Mouse (Mus musculus) heart, adult 2 months (tissue): ENCODE data around the gene Mtch1. TPM values are rescaled to one million over a fixed set of nuclear protein-coding genes. Genes with fewer than 3 reads are reported as not detected.

Source experiments
- DNase-seq, 2 experiments: peaks; one replicate each; pipeline ENCODE4 v3.0.0; 2021
- H3K27ac ChIP-seq: fragments of 200-600 bp; 2 replicates; pipeline ENCODE4 v1.8.1; 2022
- H3K27me3 ChIP-seq: fragments of 200-500 bp; 2 replicates; pipeline ENCODE4 v1.6.1; 2012; ENCODE audit warnings: mild to moderate bottlenecking, low read length, inconsistent platforms, mixed read lengths; ENCODE audit not compliant: control insufficient read depth, insufficient read depth
- H3K36me3 ChIP-seq: fragments of 200-500 bp; 2 replicates; pipeline ENCODE4 v1.6.1; 2012; ENCODE audit warnings: low read length, inconsistent platforms; ENCODE audit not compliant: control insufficient read depth, insufficient read depth
- H3K4me1 ChIP-seq: fragments of 200-500 bp; 2 replicates; pipeline ENCODE4 v1.6.1; 2011; ENCODE audit warnings: low read length; ENCODE audit not compliant: control insufficient read depth, insufficient read depth
- H3K4me3 ChIP-seq: fragments of 200-600 bp; 2 replicates; pipeline ENCODE4 v1.8.1; 2022
- H3K79me2 ChIP-seq: fragments of 200-500 bp; replicated peaks from 2 replicates; pipeline ENCODE4 v1.6.1; 2012; ENCODE audit warnings: mild to moderate bottlenecking, inconsistent platforms, low read length, moderate library complexity, mixed read lengths; ENCODE audit not compliant: control insufficient read depth, insufficient read depth
- H3K9ac ChIP-seq: fragments of 200-500 bp; 2 replicates; pipeline ENCODE4 v1.6.1; 2012; ENCODE audit warnings: low read depth, mild to moderate bottlenecking, control low read depth, inconsistent platforms, low read length, mixed read lengths
- CTCF ChIP-seq: fragments of 200-600 bp; IDR thresholded peaks from 2 replicates; pipeline ENCODE4 v1.8.1; 2022; ENCODE audit warnings: antibody characterized with exemption, mild to moderate bottlenecking, moderate library complexity
- EP300 ChIP-seq: fragments of 200-500 bp; IDR thresholded peaks from 2 replicates; pipeline ENCODE4 v1.6.1; 2011; ENCODE audit warnings: low read depth, low read length, control low read depth; ENCODE audit not compliant: insufficient read depth
- POLR2A ChIP-seq: fragments of 200-500 bp; IDR thresholded peaks from 2 replicates; pipeline ENCODE4 v1.6.1; 2011; ENCODE audit warnings: mild to moderate bottlenecking, low read depth, low read length, control low read depth; ENCODE audit not compliant: insufficient read depth
- WGBS: fragments of 180-500 bp; shearing (Covaris S2); methylation state at CpG from one replicate; pipeline ENCODE4 v1.1.7; 2018; 5-methylcytosine and 5-hydroxymethylcytosine counted together
- intact Hi-C: fragments of 180-260 bp; cut with DNase I; formaldehyde crosslinking; loops from one replicate; pipeline ENCODE4 v1.15.1; 2025
- polyA plus RNA-seq: library from polyadenylated mRNA; depleted of rRNA; stranded (reverse); fragments of >200 nt; gene quantifications from 2 replicates; pipeline ENCODE4 v1.2.3, GENCODE M21; 2012
- total RNA-seq, 2 experiments: library from RNA; stranded (reverse); gene quantifications; 2 replicates each; pipeline ENCODE4 v1.2.3; 2021

Mtch1 gene
- total and polyA plus RNA-seq, 3 experiments: 186 to 234 (median 203) TPM

DNA sequence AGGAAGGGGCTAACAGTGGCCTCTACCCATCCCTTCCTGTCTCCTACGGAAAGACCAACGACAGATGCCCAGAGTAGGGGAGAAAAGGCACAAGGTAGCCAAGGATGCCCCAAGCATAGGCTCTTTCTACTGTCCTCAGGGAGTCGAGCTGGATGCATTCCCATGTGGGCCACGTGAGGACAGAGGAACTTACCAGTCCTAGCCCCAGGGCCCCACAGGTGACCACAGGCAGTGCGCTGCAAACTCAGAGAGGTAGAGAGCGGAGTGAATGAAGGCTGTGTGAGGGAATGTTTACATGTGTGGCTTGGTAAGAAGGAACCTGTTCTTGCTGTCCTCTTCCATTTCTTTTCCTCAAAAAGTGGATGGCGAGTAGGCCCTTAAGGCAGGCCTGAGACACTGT, 41.9 kb downstream of the Mtch1 start:
- Histone ChIP-seq H3K27me3 (no peaks in the 10 kb centered on the region), H3K9ac (0 out of 2 replicates have a peak overlapping the region, but pooled peaks have one; percentile 15), H3K4me1 (peaks cover 14% of the 10 kb centered on the region), H3K36me3 (no peaks in the 10 kb centered on the region), H3K4me3 (no peak overlapping the region), H3K27ac (no peak overlapping the region; the same call in 1 of the 2 replicates), H3K79me2 (no peaks in the 10 kb centered on the region)
- TF ChIP-seq EP300 (no peak), CTCF (no peak), POLR2A (no peak)
- peak in 1 of 2 experiments; percentile 30 for DNase-seq
- WGBS: 57% methylated on average over 7 of the region's 7 CpGs
- intact Hi-C loops: no loop called here

GRCm38 (mm10) chr17:29305058-29305806, 42.5 kb downstream of the Mtch1 start:
- H3K79me2 ChIP-seq: no peaks in the 10 kb centered on the region
- WGBS: 17% methylated on average over 15 of the region's 15 CpGs
- no peak for TF ChIP-seq POLR2A
- TF ChIP-seq EP300: no peak
- TF ChIP-seq CTCF: no peak
- H3K4me3 ChIP-seq: no peak overlapping the region
- intact Hi-C loops: no loop called here
- H3K36me3 ChIP-seq: no peaks in the 10 kb centered on the region
- 0 out of 2 replicates have a peak overlapping the region, but pooled peaks have one; percentile 15 for H3K9ac ChIP-seq
- H3K4me1 ChIP-seq: peaks cover 14% of the 10 kb centered on the region
- DNase-seq: peak; percentile 63 to 68
- no peaks in the 10 kb centered on the region for H3K27me3 ChIP-seq
- H3K27ac ChIP-seq: peak overlapping the region; percentile 3

- H3K4me1 ChIP-seq: peaks cover 14% of the 10 kb centered on the region
- peak overlapping the region; percentile 3 for H3K27ac ChIP-seq
- WGBS: 31% methylated on average over 13 of the region's 13 CpGs
- peak; percentile 62 to 73 for DNase-seq
- no peaks in the 10 kb centered on the region for H3K79me2 ChIP-seq
- no peak overlapping the region for H3K9ac ChIP-seq
- H3K36me3 ChIP-seq: no peaks in the 10 kb centered on the region
- H3K4me3 ChIP-seq: no peak overlapping the region
- intact Hi-C loops: no loop called here
- TF ChIP-seq EP300: no peak
- TF ChIP-seq CTCF: no peak
- no peak for TF ChIP-seq POLR2A
- no peaks in the 10 kb centered on the region for H3K27me3 ChIP-seq
These were observed 43.2 kb downstream of the Mtch1 start for GRCm38 (mm10) chr17:29304376-29305057.

GRCm38 (mm10) chr17:29303856-29304255, 43.9 kb downstream of the Mtch1 start:
- no peaks in the 10 kb centered on the region for H3K27me3 ChIP-seq
- no peak for DNase-seq
- H3K4me1 ChIP-seq: peaks cover 14% of the 10 kb centered on the region
- no peaks in the 10 kb centered on the region for H3K79me2 ChIP-seq
- WGBS: 80% methylated on average over 3 of the region's 3 CpGs
- H3K4me3 ChIP-seq: no peak overlapping the region
- H3K27ac ChIP-seq: peak overlapping the region; percentile 3
- TF ChIP-seq EP300: no peak
- no peak for TF ChIP-seq CTCF
- H3K36me3 ChIP-seq: no peaks in the 10 kb centered on the region
- intact Hi-C loops: no loop called here
- no peak overlapping the region for H3K9ac ChIP-seq

DNA sequence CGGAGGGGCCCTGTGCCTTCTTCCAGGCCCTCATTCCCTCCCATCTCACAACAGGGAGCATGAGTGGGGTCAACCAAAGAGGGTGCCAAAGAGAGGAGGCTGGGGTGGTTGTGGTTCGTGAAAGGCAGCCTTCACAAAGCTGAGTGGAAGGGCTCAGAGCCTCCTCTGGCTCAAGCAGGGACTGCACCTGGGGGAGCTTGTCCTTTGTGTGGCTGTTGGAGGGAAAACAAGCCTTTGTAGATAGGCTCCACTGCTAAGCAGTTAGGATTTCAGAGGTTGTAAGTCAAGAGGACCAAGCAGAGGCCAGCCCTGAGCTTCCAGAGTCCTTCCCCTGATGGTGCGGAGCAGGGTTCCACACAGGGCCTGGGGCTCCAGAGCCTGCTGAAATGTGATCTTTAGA, 44.6 kb downstream of the Mtch1 start:
- peak overlapping the region; percentile 38; the same call in 1 of the 2 replicates for H3K27ac ChIP-seq
- TF ChIP-seq EP300: no peak
- TF ChIP-seq CTCF: peak; percentile 37
- no peak overlapping the region for H3K9ac ChIP-seq
- no peaks in the 10 kb centered on the region for H3K36me3 ChIP-seq
- 80% methylated on average over 3 of the region's 3 CpGs for WGBS
- H3K79me2 ChIP-seq: no peaks in the 10 kb centered on the region
- no peaks in the 10 kb centered on the region for H3K27me3 ChIP-seq
- intact Hi-C loops: no loop called here
- DNase-seq: no peak
- H3K4me1 ChIP-seq: peaks cover 14% of the 10 kb centered on the region
- no peak overlapping the region for H3K4me3 ChIP-seq

DNA sequence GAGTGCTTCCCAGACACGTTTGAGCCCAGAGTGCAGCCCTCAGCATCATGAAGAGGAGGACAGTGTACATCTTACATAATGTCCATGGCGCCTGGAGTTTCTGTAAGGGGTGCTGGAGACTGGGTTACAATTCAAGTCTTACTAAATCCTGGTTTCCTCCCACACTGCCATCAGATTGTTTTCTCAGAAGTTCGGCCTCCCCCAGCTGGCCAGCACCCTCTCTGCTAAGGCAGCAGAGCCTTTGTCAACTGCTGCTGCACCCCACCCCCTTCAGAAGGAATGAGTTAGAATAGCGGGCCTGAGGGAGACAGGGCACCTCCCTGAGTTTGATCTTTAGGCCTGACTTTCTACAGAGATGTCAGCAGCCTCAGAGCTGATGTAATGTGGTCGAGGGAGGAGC, 45.6 kb downstream of the Mtch1 start:
- Histone ChIP-seq H3K27ac (no peak overlapping the region; the same call in 1 of the 2 replicates), H3K36me3 (no peaks in the 10 kb centered on the region), H3K27me3 (no peaks in the 10 kb centered on the region), H3K9ac (no peak overlapping the region), H3K4me1 (peaks cover 14% of the 10 kb centered on the region), H3K79me2 (no peaks in the 10 kb centered on the region), H3K4me3 (no peak overlapping the region)
- 50% methylated on average over 5 of the region's 5 CpGs for WGBS
- intact Hi-C loops: no loop called here
- TF ChIP-seq CTCF (no peak), EP300 (no peak), POLR2A (no peak)
- peak; percentile 42 to 55 for DNase-seq
